11 mouse cellular contexts compared by ENCODE assay signal in genomic region chr11:54343703-54344102, GRCm38 (mm10). TPM values are rescaled to one million over a fixed set of nuclear protein-coding genes. Genes with fewer than 3 reads are reported as not detected.
A peak's percentile ranks its signal among the peaks of the same experiment; 100 is the strongest.
DNase-seq lines count a peak whose midpoint lies in the region; ATAC-seq and TF ChIP-seq lines count a peak whose summit lies in the region.
"Had no signal": no experiment of that assay in that cellular context is flagged by ENCODE, and none has a peak within 500 bp of the region (broad histone marks: within the 10 kb centered on the region; RNA-seq: fewer than 3 reads in every experiment).

No protein-coding gene starts in this region.

- 0 out of 2 replicates have a peak, but pooled peaks cover 4% of the 10 kb centered on the region for H3K27me3 ChIP-seq in liver, embryonic 12.5 days (replicated peaks)
- no peaks in the 10 kb centered on the region for H3K27me3 ChIP-seq in limb, embryonic 10.5 days (ENCODE audit: low read depth, poor library complexity, severe bottlenecking)
- H3K27me3 ChIP-seq in forebrain, embryonic 11.5 days (ENCODE audit: control insufficient read depth, insufficient read depth, low read length) = no peaks in the 10 kb centered on the region
- H3K27me3 ChIP-seq: neural tube, embryonic 12.5 days; stomach, embryonic 15.5 days had no signal

- H3K4me3 ChIP-seq in liver, embryonic 12.5 days = no peak overlapping the region
- H3K4me3 ChIP-seq in ES-E14 (ENCODE audit: insufficient read depth in 1 of 2, low read depth in 1 of 2, low read length in 2 of 2, poor library complexity in 1 of 2, severe bottlenecking in 1 of 2) = no peak overlapping the region
- H3K4me3 ChIP-seq in limb, embryonic 10.5 days = no peak overlapping the region
- H3K4me3 ChIP-seq in forebrain, embryonic 11.5 days (ENCODE audit: low read depth, low read length) = no peak overlapping the region
- H3K4me3 ChIP-seq: neural tube, embryonic 12.5 days; stomach, embryonic 15.5 days had no signal

- H3K9me3 ChIP-seq in liver, embryonic 12.5 days (replicated peaks) = no peaks in the 10 kb centered on the region
- no peaks in the 10 kb centered on the region for H3K9me3 ChIP-seq in ES-E14 (ENCODE audit: control insufficient read depth, insufficient read depth, low read depth, low read length)
- H3K9me3 ChIP-seq in limb, embryonic 10.5 days (replicated peaks) = no peaks in the 10 kb centered on the region
- H3K9me3 ChIP-seq in forebrain, embryonic 11.5 days (ENCODE audit: control insufficient read depth, low read length) = no peaks in the 10 kb centered on the region
- H3K9me3 ChIP-seq: neural tube, embryonic 12.5 days; stomach, embryonic 15.5 days had no signal

- no peak overlapping the region for H3K4me2 ChIP-seq in liver, embryonic 12.5 days
- H3K4me2 ChIP-seq in forebrain, embryonic 11.5 days (ENCODE audit: low read depth, low read length, severe bottlenecking) = no peak overlapping the region
- H3K4me2 ChIP-seq: neural tube, embryonic 12.5 days; stomach, embryonic 15.5 days had no signal

- H3K4me1 ChIP-seq in liver, embryonic 12.5 days = no peaks in the 10 kb centered on the region
- H3K4me1 ChIP-seq in ES-E14 (ENCODE audit: control insufficient read depth in 2 of 2, insufficient read depth in 2 of 2, low read length in 2 of 2, poor library complexity in 1 of 2) = no peaks in the 10 kb centered on the region
- H3K4me1 ChIP-seq in limb, embryonic 10.5 days = no peaks in the 10 kb centered on the region
- H3K4me1 ChIP-seq in forebrain, embryonic 11.5 days (replicated peaks; ENCODE audit: control insufficient read depth, insufficient read depth, low read length) = no peaks in the 10 kb centered on the region
- H3K4me1 ChIP-seq: neural tube, embryonic 12.5 days; stomach, embryonic 15.5 days had no signal

- H3K27ac ChIP-seq in liver, embryonic 12.5 days = no peak overlapping the region
- no peak overlapping the region for H3K27ac ChIP-seq in ES-E14 (ENCODE audit: insufficient read depth, low read depth, low read length, poor library complexity, severe bottlenecking)
- no peak overlapping the region for H3K27ac ChIP-seq in limb, embryonic 10.5 days
- no peak overlapping the region for H3K27ac ChIP-seq in forebrain, embryonic 11.5 days (ENCODE audit: low read depth, low read length)
- H3K27ac ChIP-seq: neural tube, embryonic 12.5 days; stomach, embryonic 15.5 days had no signal

- no peak for ATAC-seq in liver, embryonic 12.5 days
- no peak for ATAC-seq in forebrain, embryonic 11.5 days (replicated peaks; ENCODE audit: low FRiP score)
- ATAC-seq: inflammation-experienced regulatory T-cells, adult 6 months had no signal

- in situ Hi-C loops in ES-E14 (cut with MboI; ENCODE audit: low sequenced_read_pairs in 2 of 2, unreplicated experiment in 2 of 2) = no loop called here

- peak; percentile 26 for DNase-seq in liver
- peak; percentile 38 for DNase-seq in ES-E14 (ENCODE audit: low read depth, low spot score)
- peak; percentile 46 for DNase-seq in R1 (ENCODE audit: low read depth, low spot score)
- DNase-seq in limb, embryonic 10.5 days (ENCODE audit: low spot score) = peak; percentile 71
- no peak for DNase-seq in forebrain, embryonic 11.5 days (ENCODE audit: low spot score)
- no peak for DNase-seq in natural killer cell, adult 2 months (ENCODE audit: low spot score in 2 of 2)

- no peak overlapping the region for H3K9ac ChIP-seq in liver, embryonic 12.5 days
- H3K9ac ChIP-seq in ES-E14 (ENCODE audit: insufficient read depth, low read depth, low read length, poor library complexity, severe bottlenecking) = no peak overlapping the region
- no peak overlapping the region for H3K9ac ChIP-seq in forebrain, embryonic 11.5 days (ENCODE audit: low read length)
- H3K9ac ChIP-seq: neural tube, embryonic 12.5 days; stomach, embryonic 15.5 days had no signal

- WGBS in liver, embryonic 12.5 days (ENCODE audit: insufficient replicate concordance) = 35% methylated on average over 4 of the region's 4 CpGs
- 44% methylated on average over 4 of the region's 4 CpGs for WGBS in limb, embryonic 10.5 days
- WGBS in forebrain, embryonic 11.5 days = 53% methylated on average over 4 of the region's 4 CpGs

- no peaks in the 10 kb centered on the region for H3K36me3 ChIP-seq in liver, embryonic 12.5 days
- no peaks in the 10 kb centered on the region for H3K36me3 ChIP-seq in ES-E14 (ENCODE audit: control insufficient read depth, insufficient read depth, low read length, poor library complexity, severe bottlenecking)
- no peaks in the 10 kb centered on the region for H3K36me3 ChIP-seq in limb, embryonic 10.5 days
- H3K36me3 ChIP-seq in forebrain, embryonic 11.5 days (ENCODE audit: control insufficient read depth, insufficient read depth, low read length) = no peaks in the 10 kb centered on the region; the same call in none of the 2 replicates
- H3K36me3 ChIP-seq: stomach, embryonic 15.5 days had no signal

TF ChIP-seq in ES-E14, 5 proteins besides CTCF, POLR2A, EP300 and RAD21:
- TF ChIP-seq ZC3H11A (IDR thresholded peaks at IDR 0.05; ENCODE audit: borderline replicate concordance, low read depth, low read length) (no peak), MAFK (IDR thresholded peaks at IDR 0.05; ENCODE audit: insufficient read depth, low read depth, low read length) (no peak), CHD2 (IDR thresholded peaks at IDR 0.05; ENCODE audit: low read depth, low read length) (no peak), ZNF384 (IDR thresholded peaks at IDR 0.05; ENCODE audit: low read depth, low read length) (no peak), HCFC1 (IDR thresholded peaks at IDR 0.05; ENCODE audit: borderline replicate concordance, insufficient read depth, low read length) (no peak)

RNA-seq across cellular contexts. Expression of gene Meikin, which starts 26.7 kb away (rescaled TPM):
- not detected in 2 replicates for polyA plus RNA-seq in liver, embryonic 12.5 days (2016; fragmentation: Nextera tagmentation; extraction: Ambion mirVana)
- not detected in 2 replicates for total RNA-seq in ES-E14 (2012; rRNA removed)
- not detected in 2 replicates for polyA plus RNA-seq in limb, embryonic 10.5 days (2016; fragmentation: Nextera tagmentation; extraction: Ambion mirVana)
- polyA plus RNA-seq in forebrain, embryonic 11.5 days (2014; fragmentation: Nextera tagmentation; extraction: Ambion mirVana) = not detected in 2 replicates
- total RNA-seq: liver, adult 2 months had no signal
- polyA plus RNA-seq: inflammation-experienced regulatory T-cells, adult 6 months; liver, adult 2 months; neural tube, embryonic 12.5 days; stomach, embryonic 15.5 days had no signal

RNA-seq across cellular contexts. Expression of gene Acsl6, which starts 40.1 kb away (rescaled TPM):
- 1.3 and 1.7 TPM in 2 replicates for polyA plus RNA-seq in liver, embryonic 12.5 days (2016; fragmentation: Nextera tagmentation; extraction: Ambion mirVana)
- total RNA-seq in ES-E14 (2012; rRNA removed) = 3.7 and 5.3 TPM in 2 replicates
- polyA plus RNA-seq in limb, embryonic 10.5 days (2016; fragmentation: Nextera tagmentation; extraction: Ambion mirVana) = 1.5 and 1.7 TPM in 2 replicates
- 16.7 and 17.9 TPM in 2 replicates for polyA plus RNA-seq in forebrain, embryonic 11.5 days (2014; fragmentation: Nextera tagmentation; extraction: Ambion mirVana)
- polyA plus RNA-seq: inflammation-experienced regulatory T-cells, adult 6 months; liver, adult 2 months had no signal

Comparison
In these comparisons a context has a peak if more than half of its experiments do, and no peak if none do; other contexts are left out.
1. DNase-seq: peak in liver (single experiment), ES-E14 (single experiment), R1 (single experiment) and limb, embryonic 10.5 days (single experiment); none in forebrain, embryonic 11.5 days (single experiment) and natural killer cell, adult 2 months (0 of 2).